Mouse (Mus musculus) embryonic facial prominence, embryonic 15.5 days (tissue): ENCODE measurements around the gene Csf2. TPM values are rescaled to one million over a fixed set of nuclear protein-coding genes. Genes with fewer than 3 reads are reported as not detected.

Experiments used
- ATAC-seq: fragments of 200-750 bp; cut with Nextera tagmentation; 2 replicates; pipeline ENCODE4 v1.8.0; 2017; ENCODE audit warnings: low read depth, moderate TSS enrichment; ENCODE audit not compliant: insufficient number of reproducible peaks, low FRiP score, low TSS enrichment
- H3K27ac ChIP-seq: fragments of 300-500 bp; sonication (generic); replicated peaks from 2 replicates; pipeline ENCODE4 v1.5.1; 2015; ENCODE audit warnings: mild to moderate bottlenecking, inconsistent platforms
- H3K27me3 ChIP-seq: fragments of 300-500 bp; sonication (generic); 2 replicates; pipeline ENCODE4 v1.6.1; 2015; ENCODE audit warnings: inconsistent platforms
- H3K36me3 ChIP-seq: fragments of 300-500 bp; sonication (generic); 2 replicates; pipeline ENCODE4 v1.6.1; 2015; ENCODE audit warnings: mild to moderate bottlenecking, inconsistent platforms
- H3K4me1 ChIP-seq: fragments of 300-500 bp; sonication (generic); 2 replicates; pipeline ENCODE4 v1.6.1; 2015; ENCODE audit warnings: inconsistent platforms
- H3K4me2 ChIP-seq: fragments of 300-500 bp; sonication (generic); replicated peaks from 2 replicates; pipeline ENCODE4 v1.6.1; 2015; ENCODE audit warnings: mild to moderate bottlenecking, inconsistent platforms
- H3K4me3 ChIP-seq: fragments of 300-500 bp; sonication (generic); replicated peaks from 2 replicates; pipeline ENCODE4 v1.5.1; 2015; ENCODE audit warnings: mild to moderate bottlenecking, inconsistent platforms
- H3K9ac ChIP-seq: fragments of 300-500 bp; sonication (generic); 2 replicates; pipeline ENCODE4 v1.6.1; 2015; ENCODE audit warnings: inconsistent platforms
- H3K9me3 ChIP-seq: fragments of 300-500 bp; sonication (generic); replicated peaks from 2 replicates; pipeline ENCODE4 v1.6.1; 2016; ENCODE audit warnings: inconsistent platforms
- WGBS: fragments of 180-500 bp; shearing (Covaris S2); methylation state at CpG from one replicate; pipeline ENCODE4 v1.1.7; 2015; 5-methylcytosine and 5-hydroxymethylcytosine counted together
- polyA plus RNA-seq: library from polyadenylated mRNA; unstranded; fragments of >200 nt; fragmentation: Nextera tagmentation; extraction: Ambion mirVana; gene quantifications from 2 replicates; pipeline ENCODE4 v1.2.1, GENCODE M21; 2015

Gene Csf2
- polyA plus RNA-seq, 1 experiment from 2014 or later, result not detected

DNA sequence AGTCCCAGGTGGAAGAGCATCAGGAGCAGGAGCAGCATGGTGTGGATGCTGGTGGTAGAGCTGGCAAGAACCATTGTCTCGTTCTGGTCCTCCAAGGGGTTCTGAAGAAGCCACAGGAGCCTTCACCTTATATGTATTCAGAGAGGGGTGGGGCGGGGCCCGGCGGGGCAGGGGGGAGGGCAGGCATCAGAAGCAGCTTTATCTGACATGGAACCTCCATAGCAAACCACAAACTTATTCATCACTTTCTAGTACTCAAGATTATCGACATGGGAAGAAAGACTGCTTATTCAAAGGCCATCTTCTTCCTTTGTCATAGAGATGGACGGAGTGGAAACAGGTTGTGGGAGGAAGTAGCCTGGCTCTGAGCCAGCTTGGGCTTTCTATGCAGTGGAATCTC is 17.7 kb upstream of the Csf2 start, which contains the start of gene Il3:
Gene Il3, minus strand, starts transcription at position 101 of the 400 bp plus-strand sequence.
- H3K9ac ChIP-seq, result no peak within 1 kb of the TSS
- WGBS, result 87% methylated on average over 6 of the region's 6 CpGs
- H3K9me3 ChIP-seq, result no peaks in the 10 kb centered on the region
- H3K4me2 ChIP-seq, result no peak within 1 kb of the TSS
- no peaks in the 10 kb centered on the region for H3K4me1 ChIP-seq
- no peak within 1 kb of the TSS for H3K27ac ChIP-seq
- no peak within 1 kb of the TSS for H3K4me3 ChIP-seq
- H3K27me3 ChIP-seq, result no peaks in the 10 kb centered on the region
- H3K36me3 ChIP-seq, result no peaks in the 10 kb centered on the region
- no peak for ATAC-seq

DNA sequence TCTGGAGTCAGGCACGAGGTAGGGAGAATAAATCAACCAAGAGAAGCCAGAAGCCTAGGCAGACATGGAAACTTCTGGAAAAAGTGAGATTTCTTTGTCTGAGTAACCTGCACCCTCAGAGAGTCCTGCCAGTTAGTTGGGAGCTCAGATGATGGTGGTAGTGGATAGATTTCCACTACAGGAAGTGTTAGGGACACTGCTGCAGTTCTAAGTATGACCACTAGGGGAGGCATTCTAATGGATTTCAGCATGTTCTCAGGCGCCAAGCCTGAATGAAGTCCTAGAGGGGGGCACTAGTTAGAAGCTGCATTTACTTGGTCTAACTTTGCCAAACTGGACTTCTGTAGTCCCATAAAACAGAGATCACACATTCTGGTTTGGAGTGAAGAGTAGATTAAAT is 15.1 kb upstream of the Csf2 start:
- H3K4me1 ChIP-seq, result no peaks in the 10 kb centered on the region
- H3K4me2 ChIP-seq, result no peak overlapping the region
- H3K27me3 ChIP-seq, result no peaks in the 10 kb centered on the region
- no peak overlapping the region for H3K27ac ChIP-seq
- H3K9ac ChIP-seq, result no peak overlapping the region
- WGBS, result 54% methylated on average over 2 of the region's 2 CpGs
- H3K9me3 ChIP-seq, result no peaks in the 10 kb centered on the region
- no peaks in the 10 kb centered on the region for H3K36me3 ChIP-seq
- no peak overlapping the region for H3K4me3 ChIP-seq
- ATAC-seq, result no peak

DNA sequence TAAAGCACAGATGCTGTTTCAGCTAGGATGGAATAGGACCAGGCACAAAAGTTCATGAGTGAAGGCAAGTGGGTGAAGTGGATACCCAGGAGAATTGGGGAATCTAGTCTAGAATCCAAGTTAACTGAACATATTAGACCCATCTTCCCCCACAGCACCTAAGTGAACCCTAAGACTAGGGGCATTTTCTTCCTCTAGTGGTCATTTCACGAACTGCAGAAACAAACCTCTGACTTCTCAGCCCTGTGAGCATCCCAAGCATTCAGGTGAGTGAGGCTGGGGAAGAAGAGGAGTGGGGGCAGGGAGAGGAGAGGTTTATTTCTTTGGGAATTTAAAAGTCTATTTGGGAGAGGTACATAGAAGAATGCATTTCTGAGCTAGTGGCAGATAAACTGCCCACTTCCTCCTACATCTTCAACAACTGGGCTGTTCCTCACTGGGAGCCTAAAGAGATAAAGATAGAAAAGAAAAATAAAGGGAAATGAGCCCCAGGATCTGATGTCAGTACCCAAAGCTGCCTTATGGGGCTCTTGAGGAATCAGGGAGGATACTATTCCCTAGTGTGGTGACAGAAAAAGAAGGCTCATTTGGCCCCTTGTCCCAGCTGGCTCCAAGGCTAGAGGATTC is 14.1 kb upstream of the Csf2 start:
- Histone ChIP-seq H3K27me3 (no peaks in the 10 kb centered on the region), H3K9ac (no peak overlapping the region), H3K4me2 (no peak overlapping the region), H3K36me3 (no peaks in the 10 kb centered on the region), H3K4me3 (no peak overlapping the region), H3K9me3 (no peaks in the 10 kb centered on the region), H3K4me1 (no peaks in the 10 kb centered on the region), H3K27ac (no peak overlapping the region)
- WGBS, result 12% methylated on average over 1 of the region's 1 CpGs
- ATAC-seq, result no peak

DNA sequence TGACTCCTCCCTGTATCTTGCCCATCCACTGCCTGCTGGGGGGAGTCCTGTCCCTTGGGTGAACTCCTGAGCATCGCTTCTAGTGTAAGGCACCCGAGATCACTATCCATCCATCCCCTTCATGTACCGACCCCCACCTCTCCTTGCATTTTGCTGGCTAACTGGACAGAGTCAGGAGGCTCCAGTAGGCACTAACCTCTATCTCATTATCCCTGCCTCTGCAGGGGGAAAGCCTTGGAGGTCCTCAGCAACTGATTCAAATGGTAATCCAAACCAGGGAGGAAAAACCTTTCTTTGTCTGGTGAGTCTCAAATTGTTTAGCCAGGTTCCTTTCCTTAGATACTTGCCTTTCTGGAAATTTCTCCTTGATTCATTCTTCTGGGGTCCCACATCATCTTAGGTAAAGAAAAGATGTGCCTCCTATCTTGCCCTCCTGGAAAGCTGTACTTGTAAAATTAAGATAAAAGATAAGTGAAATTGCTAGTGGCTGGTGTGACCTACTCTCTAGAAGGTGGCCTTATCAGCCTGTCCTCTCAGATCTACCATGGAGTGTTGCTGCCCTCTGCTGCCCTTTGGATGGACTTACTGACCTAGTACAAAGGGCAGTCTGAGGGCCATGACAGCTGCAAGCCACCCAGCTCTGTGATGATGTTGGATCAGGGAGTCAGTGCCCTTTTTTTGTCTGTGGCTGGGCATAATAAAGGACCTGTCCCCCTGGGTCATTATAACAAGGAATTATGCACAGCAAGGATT is 7.3 kb upstream of the Csf2 start:
- no peak overlapping the region for H3K4me3 ChIP-seq
- no peak; the same call in 1 of the 2 replicates for ATAC-seq
- H3K27ac ChIP-seq, result no peak overlapping the region
- 55% methylated on average over 3 of the region's 3 CpGs for WGBS
- H3K27me3 ChIP-seq, result no peaks in the 10 kb centered on the region
- no peak overlapping the region for H3K4me2 ChIP-seq
- no peaks in the 10 kb centered on the region for H3K4me1 ChIP-seq
- no peaks in the 10 kb centered on the region for H3K9me3 ChIP-seq
- H3K36me3 ChIP-seq, result no peaks in the 10 kb centered on the region
- H3K9ac ChIP-seq, result no peak overlapping the region

DNA sequence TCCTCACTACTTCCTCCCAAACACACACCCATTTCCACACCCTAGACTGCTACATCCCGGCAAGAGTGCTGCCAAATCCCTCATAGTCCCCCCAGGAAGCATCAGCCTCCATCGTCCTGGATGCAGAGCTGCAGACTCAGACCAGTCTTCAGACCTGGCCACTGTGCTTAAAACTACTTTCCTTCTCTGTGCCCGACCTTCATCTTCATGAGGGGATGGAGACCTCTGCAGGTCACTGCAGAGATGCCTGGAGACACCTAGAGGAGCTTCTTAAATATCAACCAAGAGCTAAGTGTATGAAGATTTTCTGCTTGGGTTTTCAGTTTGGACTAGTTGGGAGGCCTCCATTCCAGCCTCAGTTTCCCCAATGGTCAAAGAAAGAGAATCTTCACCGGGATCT is 4.6 kb upstream of the Csf2 start:
- ATAC-seq, result no peak
- H3K4me3 ChIP-seq, result no peak overlapping the region
- no peaks in the 10 kb centered on the region for H3K4me1 ChIP-seq
- H3K27me3 ChIP-seq, result peaks cover 2% of the 10 kb centered on the region; the same call in 1 of the 2 replicates
- no peak overlapping the region for H3K9ac ChIP-seq
- H3K9me3 ChIP-seq, result no peaks in the 10 kb centered on the region
- H3K4me2 ChIP-seq, result no peak overlapping the region
- no peaks in the 10 kb centered on the region for H3K36me3 ChIP-seq
- WGBS, result 58% methylated on average over 4 of the region's 4 CpGs
- no peak overlapping the region for H3K27ac ChIP-seq

DNA sequence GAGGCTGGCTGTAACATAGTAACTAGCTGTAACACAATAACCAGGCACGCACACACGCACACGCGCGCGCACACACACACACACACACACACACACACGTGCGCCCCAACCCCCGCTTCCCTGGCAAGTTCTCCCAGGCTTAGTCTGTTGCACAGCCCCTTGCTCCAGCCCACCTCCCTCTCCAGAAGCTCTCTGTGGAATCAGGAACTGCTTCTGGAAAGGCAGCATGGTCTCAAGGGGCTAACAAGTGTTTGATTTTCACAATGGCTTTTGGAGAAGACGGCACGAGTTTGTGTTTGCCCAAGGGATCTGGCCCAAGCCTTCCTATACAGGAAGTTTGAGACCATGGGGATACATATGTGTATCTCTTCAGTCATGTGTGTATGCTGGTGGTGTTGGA is 1.1 kb upstream of the Csf2 start:
- no peaks in the 10 kb centered on the region for H3K36me3 ChIP-seq
- H3K4me2 ChIP-seq, result no peak overlapping the region
- H3K9me3 ChIP-seq, result no peaks in the 10 kb centered on the region
- no peak overlapping the region for H3K4me3 ChIP-seq
- no peak overlapping the region for H3K27ac ChIP-seq
- WGBS, result 87% methylated on average over 11 of the region's 11 CpGs
- H3K27me3 ChIP-seq, result peaks cover 2% of the 10 kb centered on the region; the same call in 1 of the 2 replicates
- no peaks in the 10 kb centered on the region for H3K4me1 ChIP-seq
- no peak for ATAC-seq
- no peak overlapping the region for H3K9ac ChIP-seq

DNA sequence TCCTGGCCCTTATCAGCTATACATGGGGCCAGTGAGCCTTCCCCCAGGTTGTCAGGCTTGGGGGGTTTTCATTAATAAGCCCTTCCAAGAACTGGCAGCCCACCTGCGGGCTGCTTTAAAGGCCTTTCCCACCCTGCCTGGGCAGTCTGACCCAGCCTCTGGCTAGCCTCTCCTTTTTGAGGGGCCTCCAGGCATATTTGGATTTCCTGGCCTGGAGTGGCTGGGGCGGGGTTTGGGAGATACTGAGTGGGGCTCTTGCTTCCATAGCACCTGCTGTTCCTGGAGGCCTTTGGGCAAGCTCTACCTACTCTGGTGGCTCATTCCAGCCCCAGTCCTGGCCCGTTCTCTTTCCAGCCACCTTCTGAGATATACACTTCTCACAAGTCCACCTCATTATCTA is 281 bp upstream of the Csf2 start:
- Histone ChIP-seq H3K4me1 (no peaks in the 10 kb centered on the region), H3K36me3 (no peaks in the 10 kb centered on the region), H3K4me3 (no peak overlapping the region), H3K4me2 (no peak overlapping the region), H3K9ac (no peak overlapping the region), H3K27me3 (peaks cover 2% of the 10 kb centered on the region; the same call in 1 of the 2 replicates), H3K27ac (no peak overlapping the region), H3K9me3 (no peaks in the 10 kb centered on the region)
- WGBS, result 76% methylated on average over 3 of the region's 3 CpGs
- no peak for ATAC-seq

DNA sequence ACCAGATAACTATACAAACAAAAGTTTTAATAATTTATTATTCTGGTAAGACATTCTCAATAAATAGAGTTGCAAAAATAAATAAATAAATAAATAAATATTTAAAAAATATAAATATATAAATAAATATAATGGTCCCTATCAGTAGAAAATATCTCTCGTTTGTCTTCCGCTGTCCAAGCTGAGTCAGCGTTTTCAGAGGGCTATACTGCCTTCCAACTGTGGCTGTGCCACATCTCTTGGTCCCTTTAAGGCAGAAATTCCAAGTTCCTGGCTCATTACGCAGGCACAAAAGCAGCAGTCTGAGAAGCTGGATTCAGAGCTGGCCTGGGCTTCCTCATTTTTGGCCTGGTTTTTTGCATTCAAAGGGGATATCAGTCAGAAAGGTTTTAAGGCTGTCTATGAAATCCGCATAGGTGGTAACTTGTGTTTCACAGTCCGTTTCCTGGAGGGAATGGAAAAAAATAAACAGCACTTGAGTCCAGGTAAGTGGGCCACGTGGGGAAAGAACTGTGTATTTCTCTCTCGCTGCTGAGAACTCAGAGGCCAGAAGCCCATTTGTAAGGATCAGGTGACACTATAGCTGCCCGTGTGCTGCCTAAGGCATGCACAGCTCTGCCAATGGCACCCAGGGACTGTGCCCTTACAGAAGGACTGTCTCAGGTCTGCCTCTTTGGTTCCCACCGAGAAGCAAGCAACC is 2.1 kb downstream of the Csf2 start:
- H3K27ac ChIP-seq, result no peak overlapping the region
- no peaks in the 10 kb centered on the region for H3K4me1 ChIP-seq
- H3K27me3 ChIP-seq, result peaks cover 2% of the 10 kb centered on the region; the same call in 1 of the 2 replicates
- no peak overlapping the region for H3K4me3 ChIP-seq
- ATAC-seq, result no peak
- H3K9me3 ChIP-seq, result no peaks in the 10 kb centered on the region
- H3K36me3 ChIP-seq, result no peaks in the 10 kb centered on the region
- H3K9ac ChIP-seq, result no peak overlapping the region
- WGBS, result 60% methylated on average over 10 of the region's 10 CpGs
- H3K4me2 ChIP-seq, result no peak overlapping the region

DNA sequence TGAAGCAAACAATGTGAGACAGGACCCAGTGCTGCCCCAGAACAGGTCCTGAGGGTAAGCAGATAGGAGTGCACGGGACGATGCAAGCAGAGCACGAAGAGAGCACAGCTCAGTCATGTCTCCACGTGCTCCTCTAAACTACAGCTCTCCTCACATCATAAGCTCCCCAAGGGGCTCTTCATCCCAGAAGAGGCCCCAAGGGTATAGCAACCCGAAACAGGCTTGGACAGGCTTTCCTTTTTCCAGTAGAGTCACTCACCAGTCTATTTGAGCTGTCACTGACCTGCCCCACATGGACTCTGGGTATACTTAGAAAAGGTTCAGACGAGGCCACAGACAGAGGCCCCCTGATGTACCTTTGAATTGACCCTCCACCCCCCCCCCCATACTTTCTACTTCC is 5.0 kb downstream of the Csf2 start:
- ATAC-seq, result no peak
- H3K9me3 ChIP-seq, result no peaks in the 10 kb centered on the region
- H3K4me3 ChIP-seq, result no peak overlapping the region
- H3K36me3 ChIP-seq, result no peaks in the 10 kb centered on the region
- H3K9ac ChIP-seq, result no peak overlapping the region
- no peak overlapping the region for H3K27ac ChIP-seq
- H3K4me2 ChIP-seq, result no peak overlapping the region
- H3K27me3 ChIP-seq, result no peaks in the 10 kb centered on the region
- H3K4me1 ChIP-seq, result no peaks in the 10 kb centered on the region
- WGBS, result 61% methylated on average over 6 of the region's 6 CpGs

DNA sequence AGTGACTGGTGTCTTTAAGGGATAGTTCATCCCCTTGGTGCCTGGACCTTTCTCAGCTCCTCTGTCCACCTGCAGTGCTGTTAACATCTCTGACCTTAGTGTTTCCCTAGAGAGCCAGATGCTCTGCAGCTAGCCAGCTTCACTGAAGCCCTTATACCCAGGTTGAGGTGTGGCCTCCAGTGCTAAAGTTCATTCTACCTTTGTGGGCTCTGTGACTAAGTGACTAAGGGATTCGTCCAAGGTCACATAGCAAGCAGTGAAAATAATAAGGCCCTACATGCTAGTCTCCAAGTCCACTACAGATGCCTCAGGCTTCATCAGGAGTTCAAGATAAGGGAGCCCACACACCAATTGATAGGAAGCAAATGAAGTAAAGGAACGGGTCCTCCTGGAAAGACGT is 7.0 kb downstream of the Csf2 start:
- no peak for ATAC-seq
- no peak overlapping the region for H3K27ac ChIP-seq

DNA sequence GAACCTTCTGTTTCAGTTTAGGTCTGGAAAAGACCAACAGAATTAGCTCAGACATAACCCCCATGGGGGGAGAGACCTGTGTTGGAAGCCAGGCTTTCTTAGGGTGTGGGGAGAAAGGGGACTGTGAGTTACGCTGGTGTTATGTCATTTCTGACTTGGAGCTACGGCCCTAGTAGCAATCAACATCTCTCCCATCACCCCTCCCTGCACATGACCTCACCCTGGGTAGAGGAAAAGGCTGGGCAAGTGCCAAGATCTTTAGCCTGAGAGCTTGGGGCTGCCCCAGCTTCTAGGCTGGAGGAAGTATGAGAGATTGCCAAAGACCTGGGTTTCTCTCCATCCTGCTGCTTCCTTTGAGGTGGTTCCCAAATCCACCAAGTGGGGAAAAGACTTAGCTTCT is 12.5 kb downstream of the Csf2 start:
- Histone ChIP-seq H3K9me3 (no peaks in the 10 kb centered on the region), H3K4me3 (no peak overlapping the region), H3K4me1 (no peaks in the 10 kb centered on the region), H3K9ac (no peak overlapping the region), H3K36me3 (no peaks in the 10 kb centered on the region), H3K27me3 (no peaks in the 10 kb centered on the region), H3K4me2 (no peak overlapping the region), H3K27ac (no peak overlapping the region)
- WGBS, result 68% methylated on average over 2 of the region's 2 CpGs
- no peak for ATAC-seq

More for the DNA sequence above, 7.0 kb downstream of the Csf2 start:
- Histone ChIP-seq H3K4me3 (no peak overlapping the region), H3K9me3 (no peaks in the 10 kb centered on the region), H3K36me3 (no peaks in the 10 kb centered on the region), H3K27me3 (no peaks in the 10 kb centered on the region), H3K4me2 (no peak overlapping the region), H3K4me1 (no peaks in the 10 kb centered on the region), H3K9ac (no peak overlapping the region)
- 83% methylated on average over 3 of the region's 3 CpGs for WGBS
